10 mouse cellular contexts compared by ENCODE assay signal in the genomic region with DNA sequence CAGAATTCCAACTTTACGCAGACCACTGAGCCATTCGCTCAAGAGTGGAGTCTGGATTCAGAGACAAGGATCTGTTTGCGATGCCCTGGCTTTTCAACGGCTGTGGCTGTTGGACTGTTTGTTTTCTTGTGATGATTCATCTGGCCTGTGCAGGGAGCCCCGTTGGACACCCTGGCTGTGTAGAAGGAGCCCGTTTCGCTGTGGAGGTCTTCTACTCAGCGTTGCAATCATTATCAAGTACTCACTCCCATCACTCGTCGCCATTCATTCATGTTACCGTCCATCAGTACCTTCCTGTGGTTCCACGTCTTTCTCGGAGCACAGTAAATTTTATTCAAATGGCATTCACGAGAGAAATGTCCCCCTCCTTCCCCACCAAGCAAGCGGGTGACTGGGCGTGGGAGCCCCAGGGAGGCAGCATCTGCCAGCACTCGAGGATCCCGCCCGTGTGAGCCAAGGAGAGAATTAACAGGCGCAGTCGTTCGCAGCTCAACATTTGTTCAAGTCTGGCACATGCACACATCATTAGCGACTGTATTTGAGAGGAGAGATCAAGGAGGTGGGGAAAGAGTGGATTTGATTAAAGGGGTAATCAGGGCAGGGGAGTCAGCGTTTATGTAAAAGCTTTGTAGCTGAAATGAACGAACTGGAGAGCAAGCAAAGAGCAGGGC.
DNase-seq lines count a peak whose midpoint lies in the region; ATAC-seq and TF ChIP-seq lines count a peak whose summit lies in the region.
"Had no signal": no experiment of that assay in that cellular context is flagged by ENCODE, and none has a peak within 500 bp of the region (broad histone marks: within the 10 kb centered on the region; RNA-seq: fewer than 3 reads in every experiment).

No protein-coding gene starts in this region.

- no peak overlapping the region for H3K27ac ChIP-seq in heart, embryonic 12.5 days (ENCODE audit: poor library complexity, severe bottlenecking)
- peak overlapping the region; percentile 85 for H3K27ac ChIP-seq in forebrain, embryonic 15.5 days (replicated peaks)
- H3K27ac ChIP-seq in midbrain, postnatal 0 days (ENCODE audit: low read depth, low read length) = no peak overlapping the region

- 0 out of 2 replicates have a peak, but pooled peaks cover 8% of the 10 kb centered on the region for H3K27me3 ChIP-seq in heart, embryonic 12.5 days (replicated peaks)
- H3K27me3 ChIP-seq in forebrain, embryonic 15.5 days = no peaks in the 10 kb centered on the region
- no peaks in the 10 kb centered on the region for H3K27me3 ChIP-seq in midbrain, postnatal 0 days (ENCODE audit: insufficient read depth, low read length)

- TF ChIP-seq CTCF in midbrain, postnatal 0 days (IDR thresholded peaks at IDR 0.05) = no peak

- no peak for ATAC-seq in heart, embryonic 12.5 days (ENCODE audit: insufficient number of reproducible peaks, low FRiP score)
- peak; percentile 94 for ATAC-seq in forebrain, embryonic 15.5 days (replicated peaks)
- ATAC-seq in midbrain, postnatal 0 days (ENCODE audit: low FRiP score) = no peak

- WGBS in heart, embryonic 12.5 days = 45% methylated on average over 25 of the region's 25 CpGs
- 25% methylated on average over 25 of the region's 25 CpGs for WGBS in forebrain, embryonic 15.5 days
- WGBS in midbrain, postnatal 0 days = 43% methylated on average over 25 of the region's 25 CpGs

- DNase-seq in heart, adult 8-10 months (ENCODE audit: low spot score) = no peak
- DNase-seq in layer of hippocampus, adult 9-11 months = peak; percentile 42
- DNase-seq in midbrain, postnatal 0 days (ENCODE audit: low spot score) = peak; percentile 49
- no peak for DNase-seq in urinary bladder, adult 2 months (ENCODE audit: low spot score)
- DNase-seq in spleen, postnatal 36 days (ENCODE audit: low spot score in 2 of 2) = no peak
- DNase-seq in urinary bladder, postnatal 4 days (ENCODE audit: low spot score in 2 of 2) = no peak
- DNase-seq: heart, postnatal 36 days had no signal

- no peak overlapping the region for H3K9ac ChIP-seq in heart, embryonic 12.5 days
- no peak overlapping the region for H3K9ac ChIP-seq in forebrain, embryonic 15.5 days (replicated peaks)
- H3K9ac ChIP-seq in midbrain, postnatal 0 days (replicated peaks; ENCODE audit: low read length, poor library complexity, severe bottlenecking) = no peak overlapping the region

- no peaks in the 10 kb centered on the region for H3K4me1 ChIP-seq in heart, embryonic 12.5 days (replicated peaks)
- peaks cover 21% of the 10 kb centered on the region for H3K4me1 ChIP-seq in forebrain, embryonic 15.5 days
- no peaks in the 10 kb centered on the region for H3K4me1 ChIP-seq in midbrain, postnatal 0 days (ENCODE audit: insufficient read depth, low read length)

- no peaks in the 10 kb centered on the region for H3K36me3 ChIP-seq in heart, embryonic 12.5 days
- no peaks in the 10 kb centered on the region for H3K36me3 ChIP-seq in forebrain, embryonic 15.5 days
- no peaks in the 10 kb centered on the region for H3K36me3 ChIP-seq in midbrain, postnatal 0 days (ENCODE audit: insufficient read depth, low read length)

- H3K4me3 ChIP-seq in heart, embryonic 12.5 days = no peak overlapping the region
- peak overlapping the region; percentile 20 for H3K4me3 ChIP-seq in forebrain, embryonic 15.5 days
- H3K4me3 ChIP-seq in midbrain, postnatal 0 days (ENCODE audit: low read depth, low read length) = no peak overlapping the region

- H3K4me2 ChIP-seq in heart, embryonic 12.5 days = peak overlapping the region; percentile 46
- peak overlapping the region; percentile 37 for H3K4me2 ChIP-seq in forebrain, embryonic 15.5 days (replicated peaks)
- H3K4me2 ChIP-seq in midbrain, postnatal 0 days (ENCODE audit: low read depth, low read length, poor library complexity, severe bottlenecking) = peak overlapping the region; percentile 21; the same call in 1 of the 2 replicates
- H3K4me2 ChIP-seq: liver, embryonic 11.5 days had no signal

- H3K9me3 ChIP-seq in heart, embryonic 12.5 days (replicated peaks) = no peaks in the 10 kb centered on the region
- no peaks in the 10 kb centered on the region for H3K9me3 ChIP-seq in forebrain, embryonic 15.5 days
- no peaks in the 10 kb centered on the region for H3K9me3 ChIP-seq in midbrain, postnatal 0 days (ENCODE audit: low read length)

Comparison
In these comparisons a context has a peak if more than half of its experiments do, and no peak if none do; other contexts are left out.
1. DNase-seq: peak in layer of hippocampus, adult 9-11 months (single experiment) and midbrain, postnatal 0 days (single experiment); none in heart, adult 8-10 months (single experiment), urinary bladder, adult 2 months (single experiment), spleen, postnatal 36 days (0 of 2) and urinary bladder, postnatal 4 days (0 of 2).
2. Peak in every context shown above with its lines, with median percentiles within 50 percentile points of each other: H3K4me2 ChIP-seq.